Mouse (Mus musculus) embryonic facial prominence, embryonic 14.5 days (tissue): ENCODE data around the gene Fhit. TPM values are rescaled to one million over a fixed set of nuclear protein-coding genes. Genes with fewer than 3 reads are reported as not detected.

Source experiments
- ATAC-seq: fragments of 200-750 bp; cut with Nextera tagmentation; 2 replicates; pipeline ENCODE4 v1.8.0; 2017; ENCODE audit warnings: low read depth, moderate number of reproducible peaks, moderate TSS enrichment
- DNase-seq: peaks from one replicate; pipeline ENCODE4 v3.0.0-alpha.2; 2015; ENCODE audit warnings: low spot score
- H3K27ac ChIP-seq: fragments of 300-500 bp; sonication (generic); replicated peaks from 2 replicates; pipeline ENCODE4 v1.5.1; 2014; ENCODE audit warnings: low read depth, mild to moderate bottlenecking, low read length, moderate library complexity
- H3K27me3 ChIP-seq: fragments of 300-500 bp; sonication (generic); replicated peaks from 2 replicates; pipeline ENCODE4 v1.6.1; 2014; ENCODE audit warnings: low read length; ENCODE audit not compliant: control insufficient read depth, insufficient read depth
- H3K36me3 ChIP-seq: fragments of 300-500 bp; sonication (generic); 2 replicates; pipeline ENCODE4 v1.6.1; 2014; ENCODE audit warnings: low read length, mixed read lengths; ENCODE audit not compliant: control insufficient read depth, insufficient read depth
- H3K4me1 ChIP-seq: fragments of 300-500 bp; sonication (generic); 2 replicates; pipeline ENCODE4 v1.6.1; 2014; ENCODE audit warnings: antibody characterized with exemption, low read length; ENCODE audit not compliant: control insufficient read depth, insufficient read depth
- H3K4me2 ChIP-seq: fragments of 300-500 bp; sonication (generic); 2 replicates; pipeline ENCODE4 v1.6.1; 2014; ENCODE audit warnings: low read depth, mild to moderate bottlenecking, low read length, moderate library complexity, mixed read lengths
- H3K4me3 ChIP-seq: fragments of 300-500 bp; sonication (generic); 2 replicates; pipeline ENCODE4 v1.5.1; 2014; ENCODE audit warnings: low read depth, mild to moderate bottlenecking, low read length
- H3K9ac ChIP-seq: fragments of 300-500 bp; sonication (generic); 2 replicates; pipeline ENCODE4 v1.6.1; 2014; ENCODE audit warnings: low read depth, mild to moderate bottlenecking, low read length, moderate library complexity, mixed read lengths
- H3K9me3 ChIP-seq: fragments of 300-500 bp; sonication (generic); 2 replicates; pipeline ENCODE4 v1.6.1; 2016; ENCODE audit warnings: low read length; ENCODE audit not compliant: control insufficient read depth
- WGBS: fragments of 180-500 bp; shearing (Covaris S2); extraction: QIAGEN DNeasy Blood & Tissue Kit; methylation state at CpG from one replicate; pipeline ENCODE4 v1.1.7; 2014; 5-methylcytosine and 5-hydroxymethylcytosine counted together
- polyA plus RNA-seq: library from polyadenylated mRNA; unstranded; fragments of >200 nt; fragmentation: Nextera tagmentation; extraction: Ambion mirVana; gene quantifications from 2 replicates; pipeline ENCODE4 v1.2.1, GENCODE M21; 2014

Fhit gene
- polyA plus RNA-seq, 1 experiment from 2014 or later = 8.1 TPM

GRCm38 (mm10) chr14:10545916-10546315 is 615.9 kb downstream of the Fhit start:
- no peaks in the 10 kb centered on the region for H3K36me3 ChIP-seq
- no peak overlapping the region for H3K4me3 ChIP-seq
- H3K9me3 ChIP-seq = no peaks in the 10 kb centered on the region
- H3K4me2 ChIP-seq = no peak overlapping the region
- H3K9ac ChIP-seq = no peak overlapping the region
- H3K27me3 ChIP-seq = no peaks in the 10 kb centered on the region
- 40% methylated on average over 3 of the region's 3 CpGs for WGBS
- DNase-seq (no peak), ATAC-seq (no peak)
- H3K27ac ChIP-seq = no peak overlapping the region
- no peaks in the 10 kb centered on the region for H3K4me1 ChIP-seq

DNA sequence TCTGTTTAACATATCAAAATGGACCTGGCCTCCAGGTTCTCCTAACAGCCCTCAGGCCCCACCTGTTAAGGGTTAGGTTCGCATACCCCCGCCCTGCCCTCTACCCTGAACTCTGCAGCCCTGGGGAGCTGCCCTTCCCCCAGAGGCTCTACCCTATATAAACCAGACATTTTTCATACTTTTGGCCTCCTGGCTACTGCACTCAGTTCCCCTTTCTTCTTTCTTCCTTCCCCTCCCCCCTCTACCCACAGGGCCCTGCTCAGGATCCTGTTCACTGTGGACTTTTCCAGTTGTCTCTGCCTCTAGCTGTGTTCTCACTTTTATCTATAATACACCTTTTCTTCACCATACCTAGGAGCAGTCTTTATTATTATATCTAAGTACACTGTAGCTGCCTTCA is 627.0 kb downstream of the Fhit start:
- no peaks in the 10 kb centered on the region for H3K9me3 ChIP-seq
- H3K4me2 ChIP-seq = no peak overlapping the region
- no peaks in the 10 kb centered on the region for H3K36me3 ChIP-seq
- H3K9ac ChIP-seq = no peak overlapping the region
- ATAC-seq = no peak
- WGBS = 60% methylated on average over 2 of the region's 2 CpGs
- H3K4me1 ChIP-seq = no peaks in the 10 kb centered on the region
- no peaks in the 10 kb centered on the region for H3K27me3 ChIP-seq
- no peak overlapping the region for H3K4me3 ChIP-seq
- H3K27ac ChIP-seq = no peak overlapping the region
- DNase-seq = no peak

DNA sequence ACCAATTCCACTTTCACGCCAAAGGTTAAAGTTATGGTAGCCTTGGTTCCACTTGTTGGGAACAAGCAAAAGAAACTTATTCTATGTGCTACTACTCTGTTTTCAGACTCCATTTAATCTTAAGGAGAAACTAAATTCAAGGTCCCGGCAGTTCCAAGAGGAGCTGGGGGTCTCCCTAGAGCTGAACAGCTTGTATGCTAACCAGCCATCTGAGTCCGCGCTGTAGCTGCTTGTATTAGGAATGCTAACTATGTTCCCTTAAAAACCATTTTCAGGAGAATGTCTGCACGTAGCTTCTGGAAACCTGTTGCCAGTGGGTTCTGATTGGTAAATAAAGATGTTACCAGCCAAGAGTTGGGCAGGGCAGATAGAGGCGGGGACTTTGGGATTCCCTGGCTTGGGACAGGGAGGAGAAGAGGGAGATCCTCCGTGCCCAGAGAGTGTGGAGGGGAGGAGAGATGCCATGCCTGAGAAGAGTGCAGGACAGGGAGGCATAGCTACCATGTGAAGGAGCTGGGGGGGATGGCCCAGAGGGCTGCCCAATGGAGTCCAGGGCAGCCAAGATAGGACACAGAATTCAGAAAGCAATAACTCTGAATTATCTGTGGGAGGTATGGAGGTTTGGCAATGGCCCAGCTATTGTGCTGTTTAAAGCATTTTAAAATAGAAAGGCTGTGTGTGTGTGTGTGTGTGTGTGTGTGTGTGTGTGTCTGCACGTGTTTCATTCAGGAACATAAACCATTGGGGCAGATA is 629.9 kb downstream of the Fhit start:
- Histone ChIP-seq H3K9me3 (no peaks in the 10 kb centered on the region), H3K36me3 (no peaks in the 10 kb centered on the region), H3K9ac (no peak overlapping the region), H3K27ac (no peak overlapping the region), H3K4me1 (no peaks in the 10 kb centered on the region), H3K4me3 (no peak overlapping the region), H3K27me3 (no peaks in the 10 kb centered on the region), H3K4me2 (no peak overlapping the region)
- 70% methylated on average over 8 of the region's 8 CpGs for WGBS
- ATAC-seq (no peak), DNase-seq (peak; percentile 29)

GRCm38 (mm10) chr14:10526800-10527199 is 635.0 kb downstream of the Fhit start:
- 48% methylated on average over 2 of the region's 2 CpGs for WGBS
- no peak overlapping the region for H3K9ac ChIP-seq
- H3K9me3 ChIP-seq = no peaks in the 10 kb centered on the region
- H3K4me2 ChIP-seq = no peak overlapping the region
- no peaks in the 10 kb centered on the region for H3K27me3 ChIP-seq
- peak; percentile 87 for ATAC-seq
- H3K36me3 ChIP-seq = no peaks in the 10 kb centered on the region
- no peaks in the 10 kb centered on the region for H3K4me1 ChIP-seq
- DNase-seq = peak; percentile 68
- H3K27ac ChIP-seq = no peak overlapping the region
- H3K4me3 ChIP-seq = no peak overlapping the region

DNA sequence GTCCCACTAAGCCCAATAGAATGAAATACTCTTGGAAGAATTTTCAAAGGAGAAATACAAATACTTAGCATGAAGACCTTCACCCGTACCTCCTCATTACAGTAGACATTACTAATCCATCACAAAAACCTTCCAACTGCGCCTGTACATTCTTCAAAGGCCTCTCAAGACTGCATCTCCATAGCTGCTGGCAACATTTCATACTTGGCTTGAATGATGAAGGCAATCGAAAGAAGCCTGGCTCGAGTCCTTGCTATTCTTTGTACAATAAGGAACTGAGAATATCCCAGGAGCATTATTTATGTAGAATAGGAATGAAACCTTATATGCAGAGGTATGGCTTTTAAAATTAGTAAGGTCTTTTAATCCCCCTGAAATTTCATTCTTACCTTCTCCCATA is 636.0 kb downstream of the Fhit start:
- peak; percentile 73 for DNase-seq
- Histone ChIP-seq H3K4me1 (no peaks in the 10 kb centered on the region), H3K4me3 (no peak overlapping the region), H3K27me3 (no peaks in the 10 kb centered on the region), H3K27ac (no peak overlapping the region), H3K36me3 (no peaks in the 10 kb centered on the region), H3K4me2 (no peak overlapping the region), H3K9me3 (no peaks in the 10 kb centered on the region), H3K9ac (no peak overlapping the region)
- peak; percentile 30; the same call in 1 of the 2 replicates for ATAC-seq
- 65% methylated on average over 4 of the region's 4 CpGs for WGBS

DNA sequence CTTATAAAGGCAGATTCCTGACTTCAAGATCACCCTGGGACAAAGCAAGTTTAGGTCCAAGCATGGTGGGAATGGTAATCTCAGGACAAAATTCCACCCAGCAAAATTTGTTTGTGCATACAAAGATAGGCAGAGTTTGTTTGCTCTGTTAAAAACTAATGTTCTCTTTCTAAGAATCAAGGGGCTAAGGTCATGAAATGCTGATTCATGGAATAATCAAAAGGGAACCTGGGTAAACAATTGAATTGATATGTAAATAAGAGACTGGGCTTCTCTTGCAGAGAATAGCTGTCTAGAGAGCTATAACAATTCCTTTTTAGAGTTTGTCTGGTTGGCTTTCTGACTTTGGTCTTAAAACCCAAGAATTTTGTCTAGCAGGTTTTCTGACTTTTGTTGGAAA is 647.8 kb downstream of the Fhit start:
- H3K9ac ChIP-seq = no peak overlapping the region
- H3K36me3 ChIP-seq = no peaks in the 10 kb centered on the region
- no peak overlapping the region for H3K4me3 ChIP-seq
- H3K4me1 ChIP-seq = no peaks in the 10 kb centered on the region
- no peak overlapping the region for H3K4me2 ChIP-seq
- no peaks in the 10 kb centered on the region for H3K9me3 ChIP-seq
- H3K27ac ChIP-seq = no peak overlapping the region
- no peaks in the 10 kb centered on the region for H3K27me3 ChIP-seq
- no peak for DNase-seq
- no peak for ATAC-seq

DNA sequence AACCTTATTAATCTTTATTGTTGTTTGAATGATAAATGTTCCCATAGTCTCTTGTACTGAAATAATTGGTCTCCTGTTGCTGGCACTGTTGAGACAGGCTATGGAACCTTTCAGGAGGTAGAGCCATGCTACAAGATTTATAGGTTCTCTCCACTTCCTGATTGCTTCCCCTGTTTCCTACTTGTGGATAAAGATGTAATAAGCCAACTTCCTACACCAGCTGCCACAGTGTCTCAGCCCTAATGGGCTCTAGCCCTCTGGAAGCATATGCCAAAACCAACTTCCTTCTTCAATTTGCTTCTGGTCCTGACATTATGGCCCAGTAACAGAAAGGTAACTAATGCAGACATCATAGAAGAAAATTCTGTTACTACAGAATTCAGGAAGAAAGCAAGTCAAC is 652.6 kb downstream of the Fhit start:
- no peak overlapping the region for H3K27ac ChIP-seq
- no peak overlapping the region for H3K9ac ChIP-seq
- ATAC-seq = no peak
- H3K36me3 ChIP-seq = no peaks in the 10 kb centered on the region
- H3K4me3 ChIP-seq = no peak overlapping the region
- H3K4me2 ChIP-seq = no peak overlapping the region
- H3K4me1 ChIP-seq = no peaks in the 10 kb centered on the region
- H3K27me3 ChIP-seq = no peaks in the 10 kb centered on the region
- no peaks in the 10 kb centered on the region for H3K9me3 ChIP-seq
- no peak for DNase-seq

DNA sequence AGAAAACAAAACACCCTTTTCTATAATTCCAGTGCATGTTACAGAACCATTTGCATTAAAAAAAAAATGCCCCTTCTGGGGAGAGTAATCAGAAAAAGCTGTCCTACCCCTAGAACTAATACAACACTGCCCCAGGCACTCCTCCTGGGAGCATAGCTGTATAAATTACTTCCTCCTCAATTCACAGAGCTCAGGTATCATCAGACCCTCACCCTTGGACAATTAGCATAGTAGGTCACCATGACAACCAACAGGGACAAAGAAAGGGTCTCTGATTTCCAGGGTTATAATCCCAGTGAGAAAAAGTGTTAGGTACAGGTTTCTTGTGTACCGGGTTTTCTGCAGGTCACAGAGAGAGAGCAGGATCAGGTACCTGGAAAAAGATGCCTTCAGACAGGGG is 654.3 kb downstream of the Fhit start:
- Histone ChIP-seq H3K4me1 (no peaks in the 10 kb centered on the region), H3K4me2 (no peak overlapping the region), H3K27me3 (no peaks in the 10 kb centered on the region), H3K36me3 (no peaks in the 10 kb centered on the region), H3K27ac (no peak overlapping the region), H3K9ac (no peak overlapping the region), H3K4me3 (no peak overlapping the region), H3K9me3 (no peaks in the 10 kb centered on the region)
- ATAC-seq (peak; percentile 90; the same call in 1 of the 2 replicates), DNase-seq (peak; percentile 43)
- WGBS = 15% methylated on average over 1 of the region's 1 CpGs

- Histone ChIP-seq H3K4me2 (no peak overlapping the region), H3K4me1 (no peaks in the 10 kb centered on the region), H3K9ac (no peak overlapping the region), H3K9me3 (no peaks in the 10 kb centered on the region), H3K4me3 (no peak overlapping the region), H3K27ac (no peak overlapping the region), H3K36me3 (no peaks in the 10 kb centered on the region), H3K27me3 (no peaks in the 10 kb centered on the region)
- ATAC-seq (no peak), DNase-seq (no peak)
- 72% methylated on average over 3 of the region's 3 CpGs for WGBS
Measured at GRCm38 (mm10) chr14:10485798-10486197, 676.0 kb downstream of the Fhit start.
